Mouse (Mus musculus): Measurements from ENCODE around the gene Mpped1.
A peak's percentile ranks its signal among the peaks of the same experiment; 100 is the strongest.

Mpped1 gene

DNA sequence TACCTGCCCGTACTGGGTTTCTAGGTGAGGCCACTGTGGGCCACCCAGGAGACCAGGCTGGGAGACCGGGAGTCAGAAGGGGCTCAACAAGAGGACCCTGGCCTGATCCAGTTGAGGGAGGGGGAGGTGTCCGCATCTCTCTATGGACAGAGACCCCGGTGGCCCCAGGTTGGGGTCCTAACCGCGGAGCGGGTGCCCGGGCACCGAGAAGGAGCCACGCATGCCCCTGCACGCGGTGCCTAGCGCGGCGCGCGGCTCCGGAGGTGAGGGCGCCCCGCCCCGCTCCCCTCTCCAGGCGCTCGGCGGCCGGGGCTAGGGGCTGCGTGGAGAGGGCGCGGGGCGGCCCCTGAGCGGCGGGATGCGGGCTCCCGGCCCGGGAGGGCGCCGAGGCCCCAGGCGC lies at the start of gene Mpped1:
Gene Mpped1 (plus strand): TSS at position 81 of the 400 bp plus-strand sequence.
- no peak for DNase-seq

- no peak for DNase-seq
These were observed 38.4 kb upstream of the Mpped1 start for GRCm38 (mm10) chr15:83740676-83741422.

- DNase-seq = peak; percentile 12
These were observed 37.2 kb upstream of the Mpped1 start for GRCm38 (mm10) chr15:83742018-83742417.

GRCm38 (mm10) chr15:83746311-83746710 lies 33.0 kb upstream of the Mpped1 start:
- DNase-seq = no peak

GRCm38 (mm10) chr15:83748986-83749385 lies 30.3 kb upstream of the Mpped1 start:
- no peak for DNase-seq

- no peak for DNase-seq
These were observed 29.8 kb upstream of the Mpped1 start for GRCm38 (mm10) chr15:83749436-83749835.

- DNase-seq = no peak
These were observed 22.5 kb upstream of the Mpped1 start for GRCm38 (mm10) chr15:83756742-83757141.

- DNase-seq = no peak
These were observed 20.3 kb upstream of the Mpped1 start for GRCm38 (mm10) chr15:83758958-83759357.

GRCm38 (mm10) chr15:83760683-83761082 lies 18.6 kb upstream of the Mpped1 start:
- DNase-seq = no peak

- DNase-seq = no peak
These were observed 17.8 kb upstream of the Mpped1 start for GRCm38 (mm10) chr15:83761512-83761911.

DNA sequence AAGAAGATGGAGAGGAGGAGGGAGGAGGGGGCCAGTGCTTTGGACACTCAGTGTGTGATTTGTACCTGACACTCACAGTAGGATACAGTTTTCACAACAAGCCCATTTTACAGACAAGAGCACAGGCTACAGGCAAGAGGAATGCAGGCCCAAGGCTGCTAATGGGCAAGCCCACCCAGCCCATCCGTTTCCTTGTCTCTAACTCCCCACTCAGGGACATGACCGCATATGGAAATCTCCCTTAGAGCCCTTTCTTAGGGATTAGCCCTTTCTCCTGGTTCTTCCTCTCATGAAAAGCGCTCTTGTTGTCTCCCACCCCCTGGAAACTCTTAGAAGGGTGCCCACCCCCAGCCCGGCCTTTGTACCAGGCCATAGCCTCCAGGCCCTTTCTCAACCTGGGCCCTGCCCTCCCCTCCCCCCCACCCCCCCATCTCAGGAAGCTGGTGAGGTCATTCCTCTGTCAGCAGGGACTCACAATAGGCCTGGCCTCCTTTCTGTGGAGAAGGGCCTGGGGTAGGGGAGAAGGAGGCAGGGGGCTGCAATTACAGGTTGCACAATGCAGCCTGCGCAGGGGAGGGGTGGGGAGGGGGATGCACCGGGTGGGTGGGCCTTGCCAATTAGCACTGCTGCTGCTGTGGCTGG lies 13.8 kb upstream of the Mpped1 start:
- no peak for DNase-seq

DNA sequence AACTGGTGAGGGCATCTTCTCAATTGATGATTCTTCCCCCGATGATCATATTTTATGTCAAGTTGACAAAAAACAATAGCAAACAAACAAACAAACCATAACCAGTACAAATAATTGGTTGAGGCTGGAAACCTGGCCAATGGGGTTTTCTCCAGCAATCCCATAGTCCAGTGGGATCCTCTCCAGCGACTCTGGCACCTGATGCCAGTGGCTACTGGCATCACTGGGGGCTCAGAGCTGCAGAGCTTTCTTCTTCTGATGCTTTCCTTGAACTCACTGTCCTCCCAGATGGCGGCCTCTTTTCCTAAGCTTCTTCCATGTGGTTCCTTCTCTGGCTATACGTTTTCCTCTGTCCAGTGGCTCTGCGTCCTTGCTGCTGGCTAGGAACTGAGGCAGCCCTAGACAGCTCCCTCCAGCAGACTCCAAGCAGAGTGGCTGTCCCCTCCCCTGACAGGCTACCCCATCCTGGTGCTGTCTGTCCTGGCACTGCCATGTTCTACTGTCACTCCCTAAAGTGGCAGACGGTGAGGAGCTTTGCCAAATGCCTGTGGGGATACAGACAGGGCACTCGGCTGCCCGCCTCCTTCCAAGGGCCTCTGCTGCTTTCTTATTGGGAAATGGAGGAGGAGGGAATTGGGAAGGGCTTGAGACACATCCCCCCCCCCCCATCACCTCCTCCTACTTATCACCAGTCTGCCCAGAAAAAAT lies 7.8 kb upstream of the Mpped1 start:
- DNase-seq = no peak

DNA sequence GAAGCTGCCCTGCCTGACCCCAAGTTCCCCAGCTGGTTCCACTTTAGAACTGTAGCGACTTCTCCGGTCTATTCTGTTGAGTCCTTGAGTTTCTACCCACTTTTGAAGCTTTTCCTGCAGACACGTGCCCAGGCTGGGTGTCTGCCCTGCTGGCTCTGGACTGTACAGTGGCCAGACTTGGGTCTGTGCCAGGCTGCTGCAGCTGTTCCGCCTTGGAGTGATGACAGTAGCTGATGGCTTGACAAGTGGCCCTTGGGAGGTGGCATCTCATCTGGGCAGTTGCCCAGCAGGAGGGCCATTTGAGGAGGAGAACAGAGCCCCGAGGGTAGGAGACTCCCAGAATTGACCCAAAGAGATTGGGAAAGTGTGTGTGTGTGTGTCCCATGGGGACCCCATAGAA lies 6.8 kb upstream of the Mpped1 start:
- peak; percentile 22 for DNase-seq

DNA sequence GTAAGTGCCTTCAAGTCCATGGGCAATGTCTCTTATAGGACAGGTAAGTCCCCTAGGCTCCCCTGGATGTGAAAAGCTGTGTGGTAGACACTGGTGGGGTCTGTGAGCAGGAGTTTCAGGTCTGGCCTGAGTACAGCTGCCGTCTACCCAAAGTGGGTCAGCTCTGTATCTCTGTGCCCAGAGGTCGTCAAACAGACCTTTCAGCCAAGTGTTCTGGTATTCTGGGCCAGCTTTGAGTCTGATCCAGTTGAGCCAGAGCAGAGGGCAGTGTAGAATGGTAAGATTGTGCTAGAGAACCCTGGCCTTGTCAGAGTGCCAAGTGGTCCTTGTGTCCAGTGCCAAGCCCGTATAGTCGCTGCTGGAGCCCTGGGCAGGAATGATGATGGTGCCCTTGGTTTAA lies 6.3 kb upstream of the Mpped1 start:
- DNase-seq = peak; percentile 12

GRCm38 (mm10) chr15:83774922-83775321 lies 4.3 kb upstream of the Mpped1 start:
- no peak for DNase-seq

GRCm38 (mm10) chr15:83776265-83777000 lies 2.8 kb upstream of the Mpped1 start:
- DNase-seq = no peak

GRCm38 (mm10) chr15:83777476-83777875 lies 1.8 kb upstream of the Mpped1 start:
- DNase-seq = peak; percentile 23

DNA sequence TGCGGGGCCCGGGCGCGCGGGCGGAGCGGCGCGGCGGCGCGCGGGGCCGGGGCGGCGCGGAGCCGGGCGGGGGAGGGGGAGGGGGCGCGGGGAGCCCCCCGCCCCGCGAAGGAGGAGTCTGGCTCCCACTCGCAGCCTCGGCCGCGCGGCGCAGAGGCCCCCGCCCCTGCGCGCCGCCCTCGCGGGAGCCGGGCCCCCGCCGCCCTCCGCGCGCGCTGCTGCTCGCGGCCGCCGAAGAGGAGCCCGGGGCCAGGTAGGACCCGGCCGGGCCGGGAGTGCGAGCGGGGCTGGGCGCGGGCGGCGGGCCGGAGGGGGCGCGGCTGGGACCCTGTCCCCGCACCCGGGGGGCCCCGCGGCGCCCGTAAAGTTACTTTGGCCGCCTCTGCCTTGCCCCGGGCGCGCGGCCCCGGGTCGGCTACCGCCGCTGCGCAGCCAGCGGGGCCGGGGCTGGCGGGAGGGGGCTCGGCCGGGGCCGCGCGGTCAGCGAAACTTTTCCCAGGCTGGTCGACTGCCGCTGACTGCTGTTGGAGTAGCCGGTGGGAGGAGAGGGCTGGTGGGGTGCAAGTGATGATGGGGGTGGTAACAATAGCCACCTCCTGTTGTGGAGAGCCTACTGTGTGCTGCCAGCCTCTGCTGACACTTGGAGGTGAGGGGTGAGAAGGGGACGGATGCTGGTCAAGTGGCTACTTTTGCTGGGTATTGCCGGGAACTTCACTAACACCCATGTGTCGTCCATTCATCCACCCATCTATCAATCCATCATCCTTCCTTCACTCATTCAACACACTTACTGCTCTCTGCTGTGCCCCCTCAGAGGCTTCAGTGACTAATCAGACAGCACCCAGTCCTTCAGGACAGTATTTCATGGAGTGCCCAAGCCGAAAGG lies 831 bp downstream of the Mpped1 start:
- no peak for DNase-seq

DNA sequence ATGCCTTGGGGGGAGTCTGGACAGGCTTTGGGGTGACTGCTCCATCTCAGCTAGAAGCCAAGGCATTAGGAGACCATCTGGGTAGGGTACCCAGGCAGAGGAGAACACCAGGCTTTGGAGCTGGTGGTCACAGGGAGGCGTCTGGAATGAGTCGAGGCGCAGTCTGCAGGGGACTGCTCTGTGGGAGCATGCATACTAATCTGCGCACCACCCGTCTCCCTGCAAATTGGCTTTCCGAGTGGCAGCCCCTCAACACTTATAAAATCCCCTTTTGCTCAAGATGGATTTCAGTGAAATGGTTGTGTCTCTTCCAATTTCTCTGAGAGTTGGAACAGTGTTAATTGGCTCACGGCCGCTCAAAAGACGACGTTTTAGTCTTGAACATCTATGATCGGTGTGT lies 2.0 kb downstream of the Mpped1 start:
- DNase-seq = no peak

GRCm38 (mm10) chr15:83782284-83782683 lies 3.0 kb downstream of the Mpped1 start:
- DNase-seq = no peak

GRCm38 (mm10) chr15:83784772-83785171 lies 5.5 kb downstream of the Mpped1 start:
- DNase-seq = no peak

DNA sequence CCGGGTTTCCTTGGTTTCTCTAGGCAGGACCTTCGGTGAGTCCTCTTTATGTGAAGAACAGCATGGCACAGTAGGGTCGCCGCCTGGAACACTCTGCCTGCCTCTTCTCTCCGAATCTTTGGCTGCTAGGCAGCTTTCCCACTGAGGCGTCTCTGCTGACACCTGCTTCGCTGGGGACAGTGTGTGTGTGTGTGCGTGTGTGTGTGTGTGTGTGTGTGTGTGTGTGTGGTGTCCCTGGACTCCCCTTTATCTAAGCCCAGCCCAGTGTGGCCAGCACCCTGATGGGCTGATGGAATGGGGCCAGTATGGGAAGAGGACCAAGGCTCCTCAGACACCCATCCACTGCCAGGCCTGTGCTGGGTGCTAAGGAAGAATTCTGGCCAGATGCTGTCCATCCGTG lies 9.8 kb downstream of the Mpped1 start:
- no peak for DNase-seq
